Mouse (Mus musculus) WW6 (cell line): ENCODE measurements around the gene Helq.
A peak's percentile ranks its signal among the peaks of the same experiment; 100 is the strongest.

Source experiments
- DNase-seq: peaks from one replicate; pipeline ENCODE4 v3.0.0-alpha.2; 2013; ENCODE audit warnings: low read depth, low spot score

Gene Helq

DNA sequence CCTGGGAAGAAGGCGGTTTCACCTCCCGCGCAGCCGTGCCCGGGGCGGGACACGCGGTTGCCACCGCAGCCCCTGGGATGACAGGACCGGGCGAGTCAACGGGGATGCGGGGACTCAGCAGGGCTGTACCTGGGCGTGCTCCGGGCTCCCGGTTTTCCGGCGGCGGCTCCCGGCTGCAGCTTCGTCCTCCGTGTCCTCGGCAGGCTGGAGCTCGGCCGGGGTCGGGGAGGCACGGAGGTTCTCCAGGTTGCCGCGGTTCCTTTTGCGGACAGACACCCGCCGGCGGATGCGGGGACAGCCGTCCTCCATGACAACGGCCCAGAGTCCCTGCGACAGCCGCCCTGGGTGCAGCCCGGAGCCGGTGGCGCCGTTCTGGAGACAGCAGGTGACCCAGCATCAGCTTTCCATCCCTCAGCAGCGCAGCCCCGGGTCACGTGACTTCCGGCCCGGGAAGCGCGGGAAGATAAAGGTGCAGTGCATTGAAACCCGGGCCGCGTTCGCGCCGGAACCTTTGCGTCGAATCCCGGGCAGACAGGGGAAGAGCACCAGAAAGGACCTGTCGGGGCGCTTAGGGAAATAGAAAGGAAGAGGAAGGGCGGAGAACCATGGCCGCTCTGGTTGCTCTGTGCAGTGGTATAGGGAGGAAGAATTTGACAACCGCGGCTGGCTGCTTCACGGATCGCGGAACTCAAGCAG is at the start of gene Helq, which contains the start of gene Mrps18c:
Gene Helq, minus strand, starts transcription at position 434 of the 696 bp plus-strand sequence.
Gene Mrps18c, plus strand, starts transcription at position 463 of the 696 bp plus-strand sequence.
- DNase-seq, result peak; percentile 88

DNA sequence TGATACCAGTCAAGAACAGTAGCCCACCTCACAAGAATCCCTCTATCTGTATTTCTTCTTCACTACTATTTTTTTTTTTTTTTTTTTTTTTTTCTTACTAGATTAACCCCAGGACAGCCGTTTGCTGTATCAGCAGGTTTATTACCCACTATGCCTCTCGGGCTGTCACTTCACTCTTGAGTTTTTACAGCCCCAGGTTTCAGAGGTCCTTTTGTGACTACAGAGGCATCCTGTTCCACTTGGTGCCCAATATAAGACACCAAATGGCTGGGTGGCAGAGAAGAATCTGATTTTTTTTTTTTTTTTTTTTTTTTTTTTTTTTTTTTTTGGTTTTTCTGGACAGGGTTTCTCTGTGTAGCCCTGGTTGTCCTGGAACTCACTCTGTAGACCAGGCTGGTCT is 48.7 kb upstream of the Helq start:
- no peak for DNase-seq

DNA sequence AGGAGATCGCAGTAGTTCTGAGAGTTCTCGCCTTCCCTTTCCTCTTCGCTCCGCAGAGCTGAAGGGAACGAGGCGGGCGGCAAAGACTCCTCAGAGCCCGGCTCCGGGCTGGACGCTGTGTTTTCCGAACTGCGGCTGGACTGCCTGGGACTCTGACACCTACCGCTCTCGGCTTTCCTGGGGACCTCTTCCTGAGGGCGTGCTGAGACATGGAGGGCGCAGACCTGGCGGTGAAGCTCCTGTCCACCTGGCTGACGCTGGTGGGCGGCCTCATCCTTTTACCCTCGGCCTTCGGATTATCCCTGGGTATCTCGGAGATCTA is 48.2 kb upstream of the Helq start:
- no peak for DNase-seq

DNA sequence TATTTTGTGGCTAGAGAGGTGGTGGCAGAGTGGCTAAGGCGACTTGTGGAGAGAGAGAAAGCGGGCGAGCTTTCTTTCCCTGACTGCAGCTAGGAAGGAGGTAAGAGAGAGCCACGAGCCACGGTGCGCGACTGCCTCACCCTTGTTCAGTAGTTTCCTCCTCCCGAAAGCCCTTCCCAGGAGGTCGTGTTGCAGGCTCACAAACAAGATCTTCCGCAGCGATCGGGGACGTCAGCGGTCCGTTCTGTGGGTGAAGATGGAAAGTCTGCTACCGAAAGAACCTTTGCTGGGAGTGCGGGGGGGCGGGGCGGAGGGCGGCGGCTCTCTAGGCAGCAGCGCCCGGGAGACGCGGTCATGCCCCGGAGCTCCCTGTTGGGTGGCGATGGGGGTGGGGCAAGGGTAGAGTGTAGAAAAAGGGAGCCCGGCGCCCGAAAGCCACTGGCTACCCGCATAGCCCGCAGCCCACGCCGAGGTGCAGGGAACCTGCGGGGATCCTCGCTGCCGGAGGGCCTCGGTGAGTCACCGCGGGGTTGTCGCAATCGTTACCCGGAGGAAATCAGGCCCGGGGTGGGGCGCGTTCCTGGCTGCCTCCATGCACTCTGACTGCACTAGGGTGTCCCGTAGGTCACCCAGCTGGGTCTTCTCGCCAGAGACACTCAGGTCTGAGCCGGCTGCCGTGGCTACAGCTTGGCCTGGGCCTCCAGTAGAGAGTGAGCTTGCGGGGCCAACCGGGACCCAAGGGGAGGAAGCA is 47.6 kb upstream of the Helq start:
- DNase-seq, result no peak

DNA sequence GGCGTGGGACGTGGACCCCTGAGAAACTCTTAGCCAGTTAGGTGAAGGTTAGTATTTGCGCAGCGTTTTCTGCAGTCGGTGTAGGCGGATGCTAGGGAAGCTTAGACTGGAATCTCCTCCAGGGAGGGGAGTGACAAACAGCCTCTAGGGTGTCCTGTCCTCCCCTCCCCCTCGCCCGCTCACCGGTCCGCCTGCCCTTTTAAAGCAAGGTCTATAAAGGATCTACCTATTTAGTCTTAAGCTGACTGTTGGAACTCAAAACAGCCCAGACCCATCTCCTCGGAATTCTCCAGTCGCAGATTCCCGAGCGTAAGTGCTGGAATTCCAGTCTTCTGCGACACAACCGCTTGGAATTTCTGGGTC is 47.1 kb upstream of the Helq start, which contains the start of gene Gpat3:
Gene Gpat3, plus strand, starts transcription at position 229 of the 363 bp plus-strand sequence.
- no peak for DNase-seq

DNA sequence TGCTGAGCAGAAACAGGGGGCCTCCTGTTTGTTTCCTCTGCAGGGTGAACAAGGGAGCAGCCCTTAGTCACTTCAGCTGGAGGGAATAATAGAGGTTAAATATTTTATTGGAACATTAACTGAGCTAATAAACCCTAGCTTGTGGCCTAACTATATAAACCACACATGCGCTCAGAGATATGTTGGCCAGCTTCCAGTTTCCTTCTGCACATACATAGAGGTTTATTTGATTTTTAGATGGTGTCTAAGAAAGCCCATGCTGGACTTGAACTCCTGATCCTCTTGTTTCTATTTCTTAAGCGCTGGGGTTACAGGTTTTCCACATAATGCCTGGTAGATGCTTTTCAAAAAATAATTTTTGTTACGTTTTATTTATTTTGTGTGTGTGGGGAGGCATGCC is 46.1 kb upstream of the Helq start:
- no peak for DNase-seq

DNA sequence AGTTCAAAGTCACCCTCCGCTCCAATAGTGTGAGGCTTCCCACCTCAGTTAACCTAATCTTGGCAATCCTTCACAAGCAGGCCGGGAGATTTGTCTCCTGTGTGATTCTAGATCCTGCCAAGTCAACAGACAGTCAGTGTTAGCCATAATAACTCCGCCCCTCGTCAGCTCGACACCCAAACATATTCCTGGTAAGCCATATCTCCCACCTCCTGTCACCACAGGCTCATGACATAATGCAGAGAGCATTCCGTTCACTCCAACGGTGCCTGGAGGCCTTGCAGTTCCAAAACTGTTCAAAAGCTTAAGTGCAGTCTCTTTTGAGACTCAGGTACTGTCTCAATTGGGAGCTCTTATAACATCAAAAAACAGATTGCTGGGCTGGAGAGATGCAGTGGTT is 39.5 kb upstream of the Helq start:
- no peak for DNase-seq

DNA sequence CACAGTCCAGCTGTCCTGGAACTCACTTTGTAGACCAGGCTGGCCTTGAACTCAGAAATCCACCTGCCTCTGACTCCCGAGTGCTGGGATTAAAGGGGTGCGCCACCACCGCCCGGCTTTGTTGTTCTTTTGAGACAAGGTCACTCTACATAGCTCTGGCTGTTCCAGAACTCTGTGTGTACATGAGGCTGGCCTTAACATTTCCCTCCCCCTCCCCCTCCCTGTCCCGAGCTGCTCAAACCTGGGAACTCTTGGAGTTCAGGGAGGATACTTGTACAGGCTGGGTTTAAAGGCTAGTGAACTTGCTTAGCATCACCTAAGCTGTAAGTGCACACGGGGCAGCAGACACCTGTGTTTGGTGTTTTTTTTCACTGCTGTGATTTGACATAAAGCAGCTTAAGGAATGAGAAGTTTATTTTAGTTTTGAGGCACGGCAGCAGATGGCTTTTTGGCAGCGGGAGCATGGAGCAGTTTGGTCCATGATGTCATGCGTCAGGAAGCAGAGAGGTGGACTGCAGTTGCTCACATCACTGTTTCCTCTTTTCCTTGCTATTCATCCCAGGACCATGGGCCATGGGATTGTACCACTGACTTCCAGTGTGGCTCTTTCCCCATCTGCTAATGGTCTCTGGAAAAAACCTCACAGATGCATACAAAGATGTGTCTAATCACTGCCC is 37.6 kb upstream of the Helq start:
- no peak for DNase-seq

DNA sequence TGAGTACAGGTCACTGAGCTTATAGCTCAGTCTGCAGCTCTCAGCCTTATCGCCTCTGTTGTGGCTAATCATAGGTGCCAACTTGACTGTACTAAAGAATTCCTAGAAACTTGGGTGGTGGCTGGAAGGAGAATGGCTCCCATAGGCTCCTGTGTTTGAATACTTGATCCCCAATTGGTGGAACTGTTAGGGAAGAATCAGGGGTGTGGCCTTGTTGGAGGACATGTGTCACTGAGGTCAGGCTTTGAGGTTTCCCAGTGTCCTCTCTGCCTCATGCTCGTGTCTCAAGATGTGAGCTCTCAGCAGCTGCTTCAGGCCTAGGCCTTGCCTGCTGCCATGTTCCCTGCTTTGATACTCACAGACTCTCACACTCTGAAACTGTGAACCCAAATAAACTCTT is 35.4 kb upstream of the Helq start:
- no peak for DNase-seq

DNA sequence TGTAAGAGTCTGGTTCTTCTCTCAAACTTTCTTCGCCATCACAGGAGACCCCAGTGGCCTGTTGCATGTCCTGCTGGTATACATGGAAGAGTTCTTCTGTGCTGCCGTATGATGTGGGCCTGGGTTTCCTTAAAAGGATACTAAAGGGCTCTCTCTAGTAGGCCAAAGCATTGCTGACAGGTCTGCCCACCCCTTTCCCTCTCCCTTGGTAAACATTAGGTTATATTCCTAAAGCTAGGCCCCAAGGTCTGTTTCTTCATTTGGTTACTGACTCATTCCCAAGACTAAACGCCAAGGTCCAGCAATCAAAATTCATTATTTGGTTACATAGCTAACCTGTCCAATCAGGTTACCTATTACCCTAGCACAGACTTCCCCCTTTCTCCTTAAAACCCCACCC is 34.3 kb upstream of the Helq start:
- no peak for DNase-seq

DNA sequence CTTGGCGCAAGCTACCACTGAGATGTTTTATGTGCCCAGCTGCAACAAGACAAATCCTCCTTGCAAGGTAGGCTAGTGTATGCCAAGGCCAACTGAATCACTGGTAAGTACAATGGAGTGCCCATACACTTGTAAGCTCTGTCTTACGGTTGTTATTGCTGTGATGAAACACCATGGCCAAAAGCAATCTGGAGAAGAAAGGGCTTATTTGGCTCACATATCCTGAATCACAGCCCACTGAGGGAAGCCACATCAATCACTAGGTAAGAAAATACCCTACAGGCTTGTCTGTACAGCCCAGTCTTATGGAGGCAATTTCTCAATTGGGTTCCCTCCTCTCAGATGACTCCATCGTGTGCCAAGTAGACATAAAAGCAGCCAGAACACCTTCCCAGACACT is 30.3 kb upstream of the Helq start:
- no peak for DNase-seq

DNA sequence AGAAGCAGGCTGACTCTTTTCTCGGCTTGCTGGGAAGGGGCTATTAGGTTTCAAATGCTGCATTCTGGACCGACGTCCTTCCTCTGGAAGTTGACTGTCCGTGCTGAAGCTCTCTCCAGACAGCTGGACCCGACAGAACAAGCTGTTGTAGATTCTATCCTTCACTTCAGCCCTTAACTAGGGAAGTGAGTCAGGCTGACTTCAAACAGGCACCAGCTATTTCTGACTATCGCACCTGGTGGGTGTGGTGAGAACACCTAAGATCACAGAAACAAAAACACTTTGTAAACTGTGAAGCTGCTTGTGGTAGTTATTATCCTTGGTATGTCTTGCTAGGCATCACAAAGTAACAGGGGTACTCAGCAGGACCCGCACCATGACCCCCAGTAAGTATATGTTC is 28.1 kb upstream of the Helq start:
- DNase-seq, result no peak

DNA sequence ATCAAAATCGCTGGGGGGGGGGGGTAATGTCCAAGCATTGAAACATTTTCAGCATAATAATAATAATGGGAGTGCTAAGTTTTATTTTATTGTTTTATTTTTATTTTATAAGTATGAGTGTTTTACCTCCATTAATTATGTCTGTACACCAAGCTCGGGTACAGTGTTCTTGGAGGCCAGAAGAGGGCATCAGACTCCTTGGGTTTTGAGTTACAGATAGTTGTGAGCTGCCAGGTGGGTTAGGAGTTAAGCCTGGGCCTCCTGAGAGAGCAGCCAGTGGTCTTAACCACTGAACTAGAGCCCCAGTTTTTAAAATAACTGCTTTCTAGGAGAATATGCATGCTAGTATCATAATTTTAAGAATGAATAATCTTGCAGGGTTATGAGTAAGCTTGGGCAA is 27.6 kb upstream of the Helq start:
- no peak for DNase-seq

DNA sequence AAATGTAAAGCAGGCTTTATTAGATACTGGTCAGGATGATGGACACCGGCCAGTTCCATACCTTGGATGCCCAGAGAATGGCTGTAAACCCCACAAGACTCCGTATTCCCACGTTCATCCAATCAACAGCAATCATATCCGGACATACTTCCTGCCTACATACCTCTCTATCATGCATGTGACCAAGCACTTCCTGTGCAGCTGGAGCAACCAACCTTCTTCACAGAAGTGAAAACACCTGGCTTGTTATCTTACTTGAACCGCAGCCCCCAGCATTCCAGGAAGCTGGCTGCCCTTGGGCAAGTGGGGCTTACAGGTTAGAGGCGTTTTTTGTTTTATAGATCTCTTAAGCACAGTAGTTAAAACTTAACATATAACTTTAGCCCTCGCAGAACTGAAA is 24.4 kb upstream of the Helq start:
- DNase-seq, result no peak

DNA sequence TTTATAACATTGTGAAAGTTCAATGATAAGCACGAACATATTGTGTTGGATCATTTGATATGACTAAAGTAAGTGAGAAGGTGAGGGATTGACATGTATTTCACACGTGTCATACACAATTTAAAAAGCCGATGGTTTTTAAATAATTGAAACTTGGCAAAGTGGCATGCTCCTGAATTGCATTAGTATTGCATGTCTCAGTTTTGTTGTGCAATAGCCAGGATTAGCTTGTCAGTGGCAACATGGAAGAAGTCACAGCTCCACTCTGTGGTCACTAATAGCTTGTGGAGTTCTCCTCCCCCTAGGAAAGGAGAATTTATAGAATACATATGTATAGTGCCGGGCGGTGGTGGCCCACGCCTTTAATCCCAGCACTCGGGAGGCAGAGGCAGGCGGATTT is 23.0 kb upstream of the Helq start:
- DNase-seq, result no peak

DNA sequence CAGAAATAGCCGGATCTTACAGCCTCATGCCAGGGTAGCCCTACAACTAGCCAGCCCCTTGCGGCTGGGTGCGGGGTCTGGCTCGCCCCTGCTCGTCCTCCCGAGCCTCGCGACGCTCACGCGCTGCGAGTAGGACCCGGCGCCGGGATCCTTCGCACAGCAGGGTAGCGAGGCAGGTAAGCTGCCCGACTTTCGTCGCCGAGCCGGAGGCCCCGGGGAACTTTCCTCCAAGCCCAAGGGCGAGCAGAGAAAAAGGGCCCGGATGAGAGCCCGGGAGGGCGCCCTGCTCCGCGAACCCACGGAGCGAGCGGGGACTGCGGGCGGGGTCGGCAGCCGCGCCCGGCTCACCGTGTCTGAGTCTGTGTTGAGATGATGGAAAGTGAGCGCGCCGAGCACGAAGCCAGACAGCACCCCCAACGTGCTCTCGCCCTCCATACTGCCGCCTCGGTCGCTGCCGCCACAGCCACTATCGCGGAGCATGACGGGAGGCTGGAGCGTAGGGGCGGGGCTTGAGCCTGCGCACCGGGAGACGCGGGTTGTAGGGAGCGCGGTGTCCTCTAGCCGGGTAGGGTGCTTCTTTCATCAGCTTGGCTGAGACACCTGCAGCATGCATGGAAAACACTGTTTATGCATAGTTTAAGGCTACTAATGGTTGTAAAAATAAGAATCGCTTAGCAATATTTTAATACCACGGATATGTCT is 22.2 kb upstream of the Helq start, which contains the start of gene Abraxas1:
Gene Abraxas1, minus strand, starts transcription at position 483 of the 702 bp plus-strand sequence.
- no peak for DNase-seq

DNA sequence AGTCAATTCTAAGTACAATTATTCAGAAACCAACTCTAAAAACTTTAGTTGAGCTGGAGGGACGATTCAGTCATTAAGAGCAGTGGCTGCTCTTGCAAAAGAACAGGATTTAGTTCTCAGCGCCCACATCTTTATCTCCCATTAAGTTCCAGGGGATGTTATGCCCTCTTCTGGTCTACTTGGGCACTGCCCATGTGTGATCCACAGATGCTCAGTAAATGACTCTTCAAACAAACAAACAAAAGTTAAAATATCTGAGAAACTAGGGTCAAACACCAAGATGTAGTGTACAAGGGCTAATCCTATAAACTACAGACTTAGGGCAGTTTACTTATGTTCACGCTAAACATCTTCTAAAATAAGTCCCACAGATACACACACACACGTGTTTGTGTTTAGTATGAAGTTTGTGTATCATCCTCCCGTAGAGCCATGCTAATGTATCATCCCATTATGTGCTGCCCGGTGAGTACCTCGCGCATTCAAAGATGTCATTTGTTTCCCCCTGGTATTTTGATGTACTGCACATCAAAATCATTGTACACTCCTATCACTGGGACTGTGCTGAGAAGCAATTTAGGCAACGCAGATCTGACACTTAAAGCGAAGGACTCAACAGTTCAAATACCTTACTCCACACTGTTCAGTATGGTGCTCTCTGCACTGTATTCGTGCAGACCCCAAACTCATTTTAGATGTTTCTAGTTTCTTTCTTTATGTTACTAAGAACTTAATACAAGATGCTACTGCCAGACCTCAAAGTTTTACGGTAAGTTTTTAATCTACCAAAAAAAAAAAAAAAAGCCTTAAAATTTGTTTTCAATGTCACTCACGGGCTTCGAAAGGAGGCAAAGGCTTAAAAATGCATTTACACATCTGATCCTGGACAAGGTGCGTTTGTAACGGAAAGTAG is 21.4 kb upstream of the Helq start:
- DNase-seq, result no peak

DNA sequence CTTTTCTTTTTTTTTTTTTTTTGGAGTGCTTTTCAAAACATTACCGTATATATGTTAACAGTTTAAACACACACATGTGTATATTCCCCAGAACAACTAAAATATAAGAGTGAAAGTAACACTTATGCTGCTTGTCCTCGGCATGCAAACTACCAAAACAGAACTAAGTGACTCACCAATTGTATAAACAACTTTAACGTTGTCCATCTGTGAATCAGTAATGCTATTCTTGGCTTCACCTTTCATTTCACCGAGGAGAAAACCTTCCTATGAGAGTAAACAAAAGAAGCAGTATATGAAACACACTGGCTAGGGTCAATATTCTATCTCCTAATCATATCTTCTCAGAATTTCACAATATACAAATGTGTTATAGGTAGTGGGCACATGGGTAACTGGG is 19.9 kb upstream of the Helq start:
- no peak for DNase-seq

DNA sequence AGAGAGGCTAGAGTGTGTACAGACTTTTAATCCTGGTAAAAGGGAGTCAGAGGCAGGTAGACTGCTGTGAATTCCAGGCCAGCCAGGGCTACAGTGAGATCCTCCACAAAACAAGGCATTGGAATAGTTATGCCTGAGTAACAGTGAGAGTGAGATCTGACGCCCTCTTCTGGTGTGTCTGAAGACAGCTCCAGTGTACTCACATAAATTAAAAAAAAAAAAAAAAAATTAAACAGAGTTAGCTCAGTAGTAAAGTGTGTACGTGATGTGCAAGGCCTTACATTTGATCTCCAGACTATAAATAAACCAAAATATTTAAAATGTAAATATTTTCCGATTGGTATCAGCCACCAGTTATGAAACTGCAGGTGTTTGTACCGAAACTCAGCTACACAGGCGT is 4.3 kb downstream of the Helq start:
- DNase-seq, result no peak

DNA sequence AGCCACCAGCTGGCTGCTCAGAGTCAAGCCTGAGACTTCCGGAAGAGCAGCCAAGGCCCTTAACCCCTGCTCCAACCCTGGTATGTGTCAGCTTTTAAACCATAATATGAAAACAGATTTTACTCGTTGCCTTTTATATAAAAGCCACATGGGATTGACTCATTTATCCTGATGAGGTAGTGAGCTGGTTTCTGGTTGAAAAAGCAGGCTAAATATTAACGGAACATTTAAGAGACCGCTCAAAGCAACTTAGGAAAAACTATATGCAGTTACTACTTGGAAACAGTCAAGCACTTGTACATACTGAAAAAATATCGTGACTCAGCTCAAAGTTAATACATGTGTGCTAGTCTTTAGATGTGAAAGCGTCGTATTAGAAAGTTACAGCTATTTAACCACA is 6.1 kb downstream of the Helq start:
- no peak for DNase-seq

DNA sequence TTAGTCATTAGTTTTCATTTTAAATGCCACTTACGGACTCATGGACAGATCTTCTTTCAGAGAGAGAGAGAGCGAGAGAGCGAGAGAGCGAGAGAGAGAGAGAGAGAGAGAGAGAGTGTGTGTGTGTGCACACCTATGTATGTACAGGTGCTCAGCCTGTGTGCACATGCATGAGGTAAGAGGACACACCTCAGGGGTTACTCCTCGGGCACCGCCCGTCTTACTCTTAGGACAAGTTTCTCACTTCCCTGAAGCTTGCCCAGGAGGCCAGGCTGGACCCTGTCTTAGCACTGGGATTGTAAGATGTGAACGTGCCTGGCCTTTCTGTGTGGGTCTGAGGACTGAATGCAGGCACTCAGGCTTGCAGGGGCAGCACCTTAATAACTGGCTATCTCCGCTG is 10.9 kb downstream of the Helq start:
- DNase-seq, result no peak
